Mouse (Mus musculus): ENCODE measurements around the gene Schip1. TPM values are rescaled to one million over a fixed set of nuclear protein-coding genes. Genes with fewer than 3 reads are reported as not detected.

The Schip1 gene
- total RNA-seq, 2 experiments from 2014 or later, result 2.0 to 3.4 TPM

- no peak for ATAC-seq (replicated peaks; ENCODE audit: low FRiP score, poor library complexity, severe bottlenecking)
These were observed 505.7 kb downstream of the Schip1 start for GRCm38 (mm10) chr3:68570319-68570718.

GRCm38 (mm10) chr3:68572249-68573225 lies 507.9 kb downstream of the Schip1 start:
- ATAC-seq (replicated peaks; ENCODE audit: low FRiP score, poor library complexity, severe bottlenecking), result no peak

DNA sequence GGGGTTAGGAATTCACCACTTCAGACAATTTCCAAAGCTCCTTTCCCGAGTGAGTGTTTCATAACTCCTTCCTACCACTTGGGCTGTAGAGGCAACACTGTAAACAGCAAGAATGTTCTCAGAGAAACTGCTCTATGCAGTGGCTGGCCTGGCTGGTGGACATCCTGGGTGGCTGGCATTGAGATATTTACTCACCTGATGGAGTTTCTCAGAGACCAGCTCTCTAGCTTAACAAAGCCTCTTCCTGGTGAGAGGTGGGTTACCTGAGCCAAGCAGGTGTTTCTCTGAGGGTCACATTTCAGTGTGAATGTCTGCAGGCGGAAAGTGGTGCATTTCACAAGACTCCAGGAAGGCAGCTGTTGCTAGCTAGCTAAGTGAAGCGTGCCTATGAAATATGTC lies 508.6 kb downstream of the Schip1 start:
- no peak for ATAC-seq (replicated peaks; ENCODE audit: low FRiP score, poor library complexity, severe bottlenecking)

DNA sequence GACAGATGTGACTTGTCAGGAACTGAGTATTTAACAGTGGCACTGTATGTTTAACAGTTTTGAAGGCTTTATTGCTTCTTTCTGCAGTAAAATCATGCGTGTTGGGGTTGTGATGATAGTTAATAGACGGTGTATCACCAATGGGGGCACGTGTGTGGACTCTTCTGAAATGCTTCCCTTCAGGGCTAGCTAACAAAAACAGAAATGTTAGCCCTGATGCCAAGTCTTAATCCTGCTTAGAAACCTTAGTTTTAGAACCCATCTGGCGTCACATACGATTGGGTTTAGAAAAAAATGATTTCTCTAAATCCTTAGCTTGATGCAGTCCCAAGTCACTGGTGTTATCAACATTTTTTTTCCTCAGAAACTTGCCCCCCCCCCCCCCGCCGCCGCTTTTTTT lies 509.5 kb downstream of the Schip1 start:
- no peak for ATAC-seq (replicated peaks; ENCODE audit: low FRiP score, poor library complexity, severe bottlenecking)

GRCm38 (mm10) chr3:68574565-68574964 lies 510.0 kb downstream of the Schip1 start:
- ATAC-seq (replicated peaks; ENCODE audit: low FRiP score, poor library complexity, severe bottlenecking), result no peak

- no peak for ATAC-seq (replicated peaks; ENCODE audit: low FRiP score, poor library complexity, severe bottlenecking)
These were observed 511.2 kb downstream of the Schip1 start for GRCm38 (mm10) chr3:68575636-68576340.

DNA sequence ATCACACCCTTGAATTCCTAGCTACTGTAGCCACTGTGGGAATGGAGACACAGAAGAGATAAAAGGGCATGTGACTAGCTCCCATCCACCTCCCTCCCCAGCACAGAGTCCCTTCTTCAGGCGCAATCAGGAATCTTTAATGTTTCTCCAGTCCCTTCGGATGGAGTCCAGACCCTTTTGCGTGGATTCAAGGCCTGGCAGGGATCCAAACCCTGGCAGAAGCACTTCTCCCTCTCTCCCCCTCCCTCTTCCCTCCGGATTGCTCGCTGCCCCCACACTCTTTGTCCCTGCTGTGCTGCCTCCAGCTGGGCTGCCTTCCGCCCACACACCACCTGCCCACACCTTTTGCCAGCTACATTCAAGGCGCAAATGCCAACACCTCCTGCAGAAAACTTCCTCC lies 511.8 kb downstream of the Schip1 start:
- ATAC-seq (replicated peaks; ENCODE audit: low FRiP score, poor library complexity, severe bottlenecking), result no peak

DNA sequence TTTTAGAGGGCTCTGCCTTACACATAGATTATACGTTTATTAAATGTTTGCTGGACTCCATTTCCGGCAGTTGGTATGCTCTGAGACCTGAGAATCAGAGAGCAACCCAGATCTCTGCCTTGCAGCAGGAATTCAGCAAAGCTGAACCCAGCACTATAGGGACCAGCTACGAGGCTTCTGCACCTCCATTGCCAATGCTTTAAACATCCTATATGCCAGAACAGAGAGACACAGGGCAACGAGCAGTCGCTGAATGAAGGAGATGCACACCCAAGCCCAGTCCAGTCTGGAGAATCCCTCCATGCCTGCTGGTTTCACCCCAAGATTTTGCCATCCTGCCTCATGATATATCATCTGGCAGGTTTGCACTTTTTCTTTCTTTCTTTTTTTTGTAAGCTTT lies 512.3 kb downstream of the Schip1 start:
- ATAC-seq (replicated peaks; ENCODE audit: low FRiP score, poor library complexity, severe bottlenecking), result no peak

GRCm38 (mm10) chr3:68581591-68581990 lies 517.0 kb downstream of the Schip1 start:
- ATAC-seq (replicated peaks; ENCODE audit: low FRiP score, poor library complexity, severe bottlenecking), result no peak

DNA sequence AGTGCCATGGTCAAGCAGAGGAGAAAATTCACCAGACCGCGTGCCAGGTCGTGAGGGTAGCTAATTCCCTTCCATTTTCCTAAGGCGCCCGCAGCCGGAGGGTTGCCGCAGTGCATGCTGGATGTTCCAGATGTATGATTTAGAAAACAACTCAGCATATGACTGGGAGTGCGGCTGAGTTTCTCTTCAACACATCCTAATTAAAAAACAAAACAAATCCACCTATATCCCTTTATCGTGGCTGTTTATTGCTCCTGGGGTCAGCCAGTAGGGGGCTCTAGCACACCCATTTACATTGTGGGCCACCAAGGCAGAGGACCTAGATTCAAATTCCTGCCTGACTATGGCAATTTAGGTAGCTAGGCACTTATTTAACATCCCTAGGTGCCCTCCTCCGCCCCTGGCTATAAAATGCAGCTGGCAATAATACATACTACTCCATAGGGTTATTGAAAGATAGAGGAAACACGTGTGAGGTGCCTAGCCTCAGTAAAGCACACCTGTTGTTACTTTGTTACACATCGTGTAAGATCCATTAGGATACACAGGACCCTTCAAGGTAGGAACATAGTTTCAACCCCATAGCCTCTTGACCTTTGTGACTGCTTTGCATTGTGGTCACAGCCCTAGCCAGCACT lies 517.6 kb downstream of the Schip1 start:
- ATAC-seq (replicated peaks; ENCODE audit: low FRiP score, poor library complexity, severe bottlenecking), result no peak

DNA sequence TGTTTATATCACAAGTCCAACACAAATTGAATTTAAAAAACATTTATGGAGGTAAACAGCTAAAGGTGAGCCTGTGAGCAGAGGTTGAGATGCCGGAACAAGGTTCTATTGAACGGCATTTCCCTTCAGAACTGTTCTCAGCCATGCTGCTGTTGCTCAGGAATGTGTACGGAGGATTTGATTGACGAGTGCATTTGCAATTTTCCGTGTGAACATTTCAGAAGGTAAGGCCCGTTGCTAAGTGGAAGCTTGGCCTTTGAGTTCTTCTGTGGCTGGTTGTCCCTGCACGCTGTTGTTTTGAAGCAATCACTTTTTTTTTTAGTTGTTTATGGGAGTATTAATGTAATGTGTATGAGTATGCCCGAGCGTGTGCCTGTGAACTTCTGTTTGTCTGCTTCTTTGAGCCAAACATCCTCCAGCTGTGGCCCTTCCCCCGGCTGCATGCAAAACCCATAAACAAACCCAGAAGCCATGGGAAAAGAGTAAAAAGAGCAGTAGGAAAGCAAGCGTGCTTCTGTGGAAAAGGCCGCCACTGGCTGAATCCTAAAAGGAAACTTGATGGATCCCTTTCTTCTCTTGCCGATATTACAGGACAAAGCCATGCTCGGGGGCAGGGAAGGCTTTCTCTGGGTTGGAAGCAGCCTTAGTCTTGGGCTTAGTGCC lies 518.6 kb downstream of the Schip1 start:
- ATAC-seq (replicated peaks; ENCODE audit: low FRiP score, poor library complexity, severe bottlenecking), result no peak

- ATAC-seq (replicated peaks; ENCODE audit: low FRiP score, poor library complexity, severe bottlenecking), result no peak
These were observed 519.3 kb downstream of the Schip1 start for GRCm38 (mm10) chr3:68583771-68584511.

DNA sequence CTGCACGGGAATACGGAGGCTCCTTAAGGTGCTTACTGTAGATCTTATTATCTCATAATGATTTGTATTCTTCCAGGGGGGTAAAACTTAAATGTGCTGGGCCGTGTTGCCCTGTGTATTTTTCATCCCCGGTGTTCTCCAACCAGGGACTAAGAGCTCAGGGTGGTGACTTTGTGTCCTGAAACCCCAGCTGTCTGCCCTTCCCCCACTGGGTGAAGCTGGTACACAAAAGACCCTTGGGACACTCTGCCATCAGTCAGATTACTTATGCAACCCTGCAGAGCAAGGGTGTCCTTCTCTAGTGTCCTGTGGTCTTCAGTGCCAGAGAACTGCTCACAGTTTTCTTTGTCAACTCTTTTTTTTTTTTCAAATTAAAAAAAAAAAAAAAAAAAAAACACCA lies 520.6 kb downstream of the Schip1 start:
- no peak for ATAC-seq (replicated peaks; ENCODE audit: low FRiP score, poor library complexity, severe bottlenecking)

DNA sequence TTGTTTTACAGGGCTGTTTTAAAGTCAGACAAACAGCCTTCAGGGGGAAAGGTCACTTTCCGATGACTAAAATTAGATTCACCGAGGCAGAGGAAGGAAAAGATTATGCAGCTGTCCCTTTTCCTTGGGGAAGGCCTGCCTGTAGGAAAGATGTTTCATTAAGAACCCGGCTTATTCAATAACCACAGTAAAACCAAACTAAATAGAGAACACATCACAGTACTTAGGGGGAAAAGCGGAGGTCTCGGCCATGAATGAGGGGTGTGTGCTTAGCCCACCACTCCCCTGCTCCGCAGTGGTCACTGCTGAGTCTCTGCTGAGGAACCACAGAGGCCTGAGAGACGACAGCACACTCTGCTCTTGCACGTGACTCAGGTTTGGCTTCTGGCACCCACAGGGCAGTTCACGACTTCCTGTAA lies 522.1 kb downstream of the Schip1 start:
- ATAC-seq (replicated peaks; ENCODE audit: low FRiP score, poor library complexity, severe bottlenecking), result no peak

DNA sequence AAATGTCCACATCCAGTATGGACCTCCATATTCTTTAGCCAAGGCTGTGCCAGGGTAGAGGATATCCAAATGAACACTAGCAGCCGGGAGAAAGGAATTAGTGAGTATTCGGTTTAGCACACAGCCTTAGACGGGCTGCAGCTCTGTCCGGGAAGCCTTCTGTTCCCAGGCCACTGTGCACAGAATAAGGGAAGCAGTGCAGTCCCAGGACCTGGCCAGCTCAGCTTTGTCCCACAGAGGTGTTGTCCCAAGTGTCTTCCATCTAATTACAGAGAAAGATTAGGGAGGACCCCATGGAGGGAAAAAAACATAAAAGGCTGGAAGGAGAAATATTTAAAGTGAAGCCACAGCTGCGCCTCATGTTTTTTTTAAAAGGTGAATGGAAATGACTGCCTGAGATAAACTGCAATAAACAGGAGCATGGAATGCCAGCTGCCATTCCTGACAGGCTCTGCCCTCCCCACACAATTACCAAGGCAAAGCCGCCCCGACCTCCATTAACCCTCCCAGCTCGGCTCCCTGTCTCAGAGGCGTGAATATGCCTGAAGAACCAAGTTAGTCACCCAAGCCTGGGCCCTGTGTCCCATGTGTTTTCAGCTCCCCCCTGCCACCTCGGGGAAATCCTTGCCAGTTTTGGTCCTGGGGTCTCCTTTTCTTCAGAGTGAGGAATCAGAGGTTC lies 523.1 kb downstream of the Schip1 start:
- ATAC-seq (replicated peaks; ENCODE audit: low FRiP score, poor library complexity, severe bottlenecking), result no peak

- ATAC-seq (replicated peaks; ENCODE audit: low FRiP score, poor library complexity, severe bottlenecking), result no peak
These were observed 524.7 kb downstream of the Schip1 start for GRCm38 (mm10) chr3:68589220-68589840.

- ATAC-seq (replicated peaks; ENCODE audit: low FRiP score, poor library complexity, severe bottlenecking), result no peak
These were observed 525.8 kb downstream of the Schip1 start for GRCm38 (mm10) chr3:68590436-68590835.

DNA sequence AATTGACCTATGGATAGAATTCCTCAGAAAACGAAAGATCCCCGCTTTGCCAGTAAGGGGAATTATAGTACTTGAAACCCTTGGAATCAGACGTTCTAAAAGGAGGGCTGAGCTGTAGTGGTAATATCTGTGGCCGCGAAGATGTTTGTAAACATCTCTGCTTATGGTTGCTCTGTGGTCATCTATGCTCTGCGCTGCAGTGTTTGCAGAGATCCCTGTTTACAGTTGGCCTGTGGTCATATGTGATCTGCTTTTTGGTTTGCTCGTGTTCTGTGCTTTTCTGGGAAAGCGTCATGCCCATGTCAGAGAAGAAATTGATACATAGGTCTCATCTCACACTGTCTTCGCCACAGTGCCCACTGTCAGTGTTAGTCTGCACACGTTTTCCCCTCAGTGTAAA lies 528.0 kb downstream of the Schip1 start:
- ATAC-seq (replicated peaks; ENCODE audit: low FRiP score, poor library complexity, severe bottlenecking), result no peak

All from erythroid progenitor cell, adult 5-6 weeks (primary cell).